Mouse (Mus musculus) forebrain, postnatal 0 days (tissue): ENCODE results near the gene Babam2. TPM values are rescaled to one million over a fixed set of nuclear protein-coding genes. Genes with fewer than 3 reads are reported as not detected.
"Not testable (repeated sequence)": the region's sequence is repeated elsewhere in the genome, so short reads cannot be mapped to it uniquely, and the experiment has no call there.

Experiments used
- ATAC-seq: fragments of 200-750 bp; cut with Nextera tagmentation; 2 replicates; pipeline ENCODE4 v1.8.0; 2017; ENCODE audit warnings: mild to moderate bottlenecking, moderate library complexity
- DNase-seq: peaks from one replicate; pipeline ENCODE4 v3.0.0-alpha.2; 2015
- H3K27ac ChIP-seq: fragments of 300-500 bp; sonication (generic); 2 replicates; pipeline ENCODE4 v1.5.1; 2014; ENCODE audit warnings: low read depth, mild to moderate bottlenecking, antibody characterized with exemption, low read length, moderate library complexity, mixed read lengths
- H3K27me3 ChIP-seq: fragments of 300-500 bp; sonication (generic); 2 replicates; pipeline ENCODE4 v1.6.1; 2014; ENCODE audit warnings: mild to moderate bottlenecking, low read length, mixed read lengths; ENCODE audit not compliant: insufficient read depth
- H3K36me3 ChIP-seq: fragments of 300-500 bp; sonication (generic); 2 replicates; pipeline ENCODE4 v1.6.1; 2014; ENCODE audit warnings: mild to moderate bottlenecking, moderate library complexity; ENCODE audit not compliant: insufficient read depth
- H3K4me1 ChIP-seq: fragments of 300-500 bp; sonication (generic); 2 replicates; pipeline ENCODE4 v1.6.1; 2014; ENCODE audit warnings: antibody characterized with exemption; ENCODE audit not compliant: insufficient read depth
- H3K4me2 ChIP-seq: fragments of 300-500 bp; sonication (generic); 2 replicates; pipeline ENCODE4 v1.6.1; 2014; ENCODE audit warnings: low read depth, mild to moderate bottlenecking, moderate library complexity
- H3K4me3 ChIP-seq: fragments of 300-500 bp; sonication (generic); 2 replicates; pipeline ENCODE4 v1.5.1; 2014; ENCODE audit warnings: low read depth, low read length, mixed read lengths
- H3K9ac ChIP-seq: fragments of 300-500 bp; sonication (generic); 2 replicates; pipeline ENCODE4 v1.6.1; 2014; ENCODE audit warnings: mild to moderate bottlenecking
- H3K9me3 ChIP-seq: fragments of 300-500 bp; sonication (generic); 2 replicates; pipeline ENCODE4 v1.6.1; 2016; ENCODE audit warnings: low read length
- CTCF ChIP-seq: sonication (generic); IDR thresholded peaks from 2 replicates; pipeline ENCODE4 v1.5.1; 2016; ENCODE audit warnings: antibody characterized with exemption, control low read depth, low read depth
- WGBS: fragments of 180-500 bp; shearing (Covaris S2); extraction: QIAGEN DNeasy Blood & Tissue Kit; methylation state at CpG from one replicate; pipeline ENCODE4 v1.1.7; 2014; 5-methylcytosine and 5-hydroxymethylcytosine counted together
- polyA plus RNA-seq: library from polyadenylated mRNA; unstranded; fragments of >200 nt; fragmentation: Nextera tagmentation; extraction: Ambion mirVana; gene quantifications from 2 replicates; pipeline ENCODE4 v1.2.1, GENCODE M21; 2015
- total RNA-seq: library from RNA; depleted of rRNA; stranded (reverse); fragments of >200 nt; gene quantifications from 2 replicates; pipeline ENCODE4 v1.2.3, GENCODE M21; 2014

Babam2 gene
- total and polyA plus RNA-seq, 2 experiments from 2014 or later: 42.7 to 61.5 TPM

- no peaks in the 10 kb centered on the region for H3K27me3 ChIP-seq
- DNase-seq (no peak), ATAC-seq (no peak)
- H3K9me3 ChIP-seq: no peaks in the 10 kb centered on the region
- no peak overlapping the region for H3K4me2 ChIP-seq
- no peak overlapping the region for H3K9ac ChIP-seq
- H3K27ac ChIP-seq: no peak overlapping the region
- TF ChIP-seq CTCF: no peak
- H3K36me3 ChIP-seq: no peaks in the 10 kb centered on the region
- 93% methylated on average over 6 of the region's 6 CpGs for WGBS
- no peaks in the 10 kb centered on the region for H3K4me1 ChIP-seq
- no peak overlapping the region for H3K4me3 ChIP-seq
Observed at GRCm38 (mm10) chr5:31774976-31775375, 77.5 kb downstream of the Babam2 start.

DNA sequence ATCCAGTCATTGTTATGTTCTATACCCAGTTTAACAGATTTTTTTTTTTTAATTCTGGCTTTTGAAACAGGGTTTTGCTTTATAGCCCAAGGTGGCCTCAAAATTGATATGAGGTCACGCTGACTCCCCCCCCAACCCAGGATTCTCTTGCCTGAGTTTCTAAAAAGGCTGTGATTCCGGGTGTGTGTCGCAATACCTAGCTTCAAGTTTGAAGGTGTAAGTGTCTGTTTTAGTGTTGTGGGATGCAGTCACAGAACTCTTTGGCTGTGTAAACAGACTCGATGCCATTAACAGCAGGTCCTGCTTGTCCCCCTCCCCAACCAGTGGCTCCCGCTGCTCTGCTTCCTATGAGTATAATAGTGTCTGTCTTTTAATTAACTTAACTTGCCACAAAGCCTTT lies 84.1 kb downstream of the Babam2 start:
- TF ChIP-seq CTCF: no peak
- no peak for ATAC-seq
- 75% methylated on average over 5 of the region's 5 CpGs for WGBS
- Histone ChIP-seq H3K36me3 (no peaks in the 10 kb centered on the region), H3K4me1 (no peaks in the 10 kb centered on the region), H3K9ac (no peak overlapping the region), H3K9me3 (no peaks in the 10 kb centered on the region), H3K4me3 (no peak overlapping the region), H3K27ac (no peak overlapping the region), H3K4me2 (no peak overlapping the region), H3K27me3 (no peaks in the 10 kb centered on the region)
- DNase-seq: no peak

DNA sequence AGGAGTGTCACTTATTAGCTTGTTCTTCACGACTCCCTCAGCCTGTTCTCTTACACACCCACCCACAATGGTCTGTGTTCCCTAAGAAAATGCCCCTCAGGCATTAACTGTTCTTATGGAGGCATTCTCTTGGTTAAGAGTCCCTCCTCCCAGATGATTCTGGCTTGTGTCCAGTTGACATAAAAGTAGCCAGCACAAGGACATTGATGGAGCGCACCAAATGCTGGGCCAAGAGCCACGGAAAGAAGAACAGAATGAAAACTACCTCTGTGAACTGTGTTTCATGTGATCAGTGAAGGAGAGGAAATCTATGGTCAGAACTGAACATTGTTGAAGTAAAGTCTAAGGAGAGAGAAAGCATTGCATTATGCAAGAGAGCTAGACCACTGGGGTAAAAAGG lies 89.7 kb downstream of the Babam2 start:
- H3K4me1 ChIP-seq: no peaks in the 10 kb centered on the region

DNA sequence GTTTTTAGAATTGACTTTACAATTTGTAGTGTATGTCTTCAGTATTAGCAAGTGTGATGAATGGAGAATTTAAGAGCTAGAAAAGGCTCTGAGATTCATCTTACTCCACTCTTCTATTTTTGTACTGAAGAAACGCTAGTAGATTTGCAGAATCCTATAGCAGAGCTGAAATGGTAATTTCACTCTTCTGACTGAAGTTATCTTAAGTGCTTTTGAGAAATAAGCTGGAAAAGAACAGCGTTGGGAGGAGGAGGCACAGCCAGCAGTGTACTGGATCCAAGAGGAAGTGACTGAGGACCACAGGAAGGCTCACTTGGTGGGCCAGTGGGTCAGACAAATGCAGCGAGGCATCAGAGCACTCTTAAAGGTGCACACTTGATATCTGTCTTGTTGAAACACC lies 90.1 kb downstream of the Babam2 start:
- H3K27me3 ChIP-seq: no peaks in the 10 kb centered on the region
- H3K9ac ChIP-seq: no peak overlapping the region
- H3K9me3 ChIP-seq: no peaks in the 10 kb centered on the region
- DNase-seq (no peak), ATAC-seq (no peak)
- no peak overlapping the region for H3K4me2 ChIP-seq
- H3K4me1 ChIP-seq: no peaks in the 10 kb centered on the region
- 64% methylated on average over 3 of the region's 3 CpGs for WGBS
- H3K36me3 ChIP-seq: no peaks in the 10 kb centered on the region
- H3K4me3 ChIP-seq: no peak overlapping the region
- no peak for TF ChIP-seq CTCF
- H3K27ac ChIP-seq: no peak overlapping the region; the same call in 1 of the 2 replicates

More for the DNA sequence above, 89.7 kb downstream of the Babam2 start:
- Histone ChIP-seq H3K4me2 (no peak overlapping the region), H3K9me3 (no peaks in the 10 kb centered on the region), H3K4me3 (no peak overlapping the region), H3K27ac (no peak overlapping the region), H3K27me3 (no peaks in the 10 kb centered on the region), H3K9ac (no peak overlapping the region), H3K36me3 (no peaks in the 10 kb centered on the region)
- DNase-seq (no peak), ATAC-seq (no peak)
- WGBS: 61% methylated on average over 3 of the region's 3 CpGs
- TF ChIP-seq CTCF: no peak

DNA sequence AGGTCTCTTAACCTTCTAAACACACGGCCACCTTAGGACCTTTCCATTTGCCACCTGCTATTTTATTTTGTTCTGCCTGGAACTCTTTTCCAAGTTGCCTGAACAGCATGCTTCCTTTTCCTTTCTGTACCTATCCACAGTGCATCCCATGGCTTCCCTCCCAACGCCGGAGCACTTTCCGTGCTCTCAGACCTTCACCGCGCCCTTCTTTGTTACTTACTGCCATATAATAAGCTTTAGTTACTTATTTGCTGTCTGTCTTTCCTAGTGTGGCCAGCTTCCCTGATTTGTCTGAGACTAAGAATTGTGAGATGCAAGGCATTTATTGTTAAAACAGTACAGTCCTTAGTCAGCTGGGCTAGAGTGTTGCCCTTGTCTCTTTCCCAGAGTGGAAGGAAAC lies 94.9 kb downstream of the Babam2 start:
- Histone ChIP-seq H3K4me1 (no peaks in the 10 kb centered on the region), H3K27ac (no peak overlapping the region), H3K4me2 (no peak overlapping the region), H3K9ac (no peak overlapping the region), H3K27me3 (no peaks in the 10 kb centered on the region), H3K4me3 (no peak overlapping the region), H3K36me3 (no peaks in the 10 kb centered on the region), H3K9me3 (no peaks in the 10 kb centered on the region)
- no peak for TF ChIP-seq CTCF
- no peak for ATAC-seq
- no peak for DNase-seq
- WGBS: 85% methylated on average over 6 of the region's 6 CpGs

- no peak overlapping the region for H3K4me2 ChIP-seq
- no peak for DNase-seq
- no peak for TF ChIP-seq CTCF
- H3K27me3 ChIP-seq: no peaks in the 10 kb centered on the region
- H3K9ac ChIP-seq: no peak overlapping the region
- 80% methylated on average over 8 of the region's 8 CpGs for WGBS
- ATAC-seq: no peak
- no peak overlapping the region for H3K4me3 ChIP-seq
- H3K27ac ChIP-seq: no peak overlapping the region
- no peaks in the 10 kb centered on the region for H3K36me3 ChIP-seq
- H3K4me1 ChIP-seq: no peaks in the 10 kb centered on the region
- no peaks in the 10 kb centered on the region for H3K9me3 ChIP-seq
Observed at GRCm38 (mm10) chr5:31792863-31793262, 95.4 kb downstream of the Babam2 start.

DNA sequence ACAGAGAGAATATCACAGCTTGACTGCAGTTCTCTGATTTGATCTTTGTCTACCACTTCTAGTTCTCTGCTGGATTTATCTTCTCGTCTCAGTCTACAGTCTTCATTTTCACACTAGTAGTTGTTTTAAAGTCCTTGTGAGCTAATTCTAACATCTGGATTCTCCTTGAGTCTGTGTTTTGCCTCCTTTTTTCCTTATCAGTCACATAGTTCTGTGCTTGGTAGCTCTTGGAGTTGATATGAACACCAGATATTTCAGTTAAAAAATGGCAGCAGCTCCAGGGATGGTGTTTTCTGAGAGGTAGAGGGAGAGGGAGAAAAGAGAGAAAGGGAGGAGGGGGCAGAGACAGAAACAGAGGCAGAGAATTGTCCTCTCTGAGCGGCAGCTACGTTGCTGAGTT lies 97.9 kb downstream of the Babam2 start:
- WGBS: 89% methylated on average over 3 of the region's 3 CpGs

GRCm38 (mm10) chr5:31796979-31797378 lies 99.5 kb downstream of the Babam2 start:
- Histone ChIP-seq H3K4me2 (no peak overlapping the region), H3K27ac (no peak overlapping the region), H3K9me3 (no peaks in the 10 kb centered on the region), H3K36me3 (no peaks in the 10 kb centered on the region), H3K4me1 (no peaks in the 10 kb centered on the region), H3K9ac (no peak overlapping the region), H3K4me3 (no peak overlapping the region), H3K27me3 (no peaks in the 10 kb centered on the region)
- ATAC-seq (no peak), DNase-seq (no peak)
- TF ChIP-seq CTCF: no peak

More for the DNA sequence above, 97.9 kb downstream of the Babam2 start:
- Histone ChIP-seq H3K27ac (no peak overlapping the region), H3K4me1 (no peaks in the 10 kb centered on the region), H3K4me2 (no peak overlapping the region), H3K4me3 (no peak overlapping the region), H3K27me3 (no peaks in the 10 kb centered on the region), H3K9ac (no peak overlapping the region), H3K36me3 (no peaks in the 10 kb centered on the region), H3K9me3 (no peaks in the 10 kb centered on the region)
- no peak for TF ChIP-seq CTCF
- no peak for ATAC-seq
- DNase-seq: no peak

- 90% methylated on average over 8 of the region's 8 CpGs for WGBS
- not testable (repeated sequence) for H3K4me2 ChIP-seq, H3K27ac ChIP-seq, H3K36me3 ChIP-seq, H3K9ac ChIP-seq, DNase-seq, H3K4me1 ChIP-seq, ATAC-seq, H3K4me3 ChIP-seq, H3K27me3 ChIP-seq, H3K9me3 ChIP-seq
Observed at GRCm38 (mm10) chr5:31804211-31804610, 106.7 kb downstream of the Babam2 start.
